Mouse (Mus musculus): ENCODE data around the gene Zfp651. TPM values are rescaled to one million over a fixed set of nuclear protein-coding genes. Genes with fewer than 3 reads are reported as not detected.

Zfp651 gene
- polyA plus RNA-seq, 1 experiment = 16.0 TPM

DNA sequence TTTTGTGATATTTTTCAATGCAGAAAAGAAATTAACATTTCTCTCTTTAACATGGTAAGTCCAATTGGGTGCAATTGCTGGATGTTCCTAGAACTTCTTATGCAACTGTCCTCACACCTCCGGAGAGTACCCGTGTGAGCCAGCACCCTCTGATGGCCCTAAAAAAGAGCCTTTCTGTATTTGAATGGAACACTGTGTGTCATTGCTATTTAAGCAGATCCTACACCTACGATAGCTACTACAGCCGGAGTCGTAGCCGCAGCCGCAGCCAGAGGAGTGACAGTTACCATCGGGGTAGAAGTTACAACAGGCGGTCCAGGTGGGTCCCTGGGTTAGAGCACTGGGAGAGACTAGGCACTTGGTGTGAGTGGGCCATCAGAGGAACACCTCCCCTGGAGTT, 6.4 kb upstream of the Zfp651 start:
- H3K4me3 ChIP-seq (ENCODE audit: insufficient read depth, poor library complexity, severe bottlenecking) = no peak overlapping the region
- H3K79me2 ChIP-seq (ENCODE audit: control insufficient read depth, insufficient read depth) = no peaks in the 10 kb centered on the region
- peaks cover 82% of the 10 kb centered on the region for H3K36me3 ChIP-seq (ENCODE audit: control insufficient read depth, insufficient read depth)
- no peaks in the 10 kb centered on the region for H3K27me3 ChIP-seq (ENCODE audit: control insufficient read depth, insufficient read depth, insufficient read length)
- TF ChIP-seq CTCF (IDR thresholded peaks at IDR 0.05; ENCODE audit: control insufficient read depth, insufficient read depth, insufficient read length) (no peak), MYOD1 (IDR thresholded peaks at IDR 0.05; ENCODE audit: control insufficient read depth, insufficient read length, low read depth) (no peak), USF1 (IDR thresholded peaks at IDR 0.05; ENCODE audit: low read depth) (no peak), MAX (IDR thresholded peaks at IDR 0.05) (no peak), MYOG (IDR thresholded peaks at IDR 0.05; ENCODE audit: control insufficient read depth, extremely low read depth, insufficient read length) (no peak), FOSL1 (IDR thresholded peaks at IDR 0.05; ENCODE audit: insufficient read depth, low read length, poor library complexity, severe bottlenecking) (no peak), CEBPB (IDR thresholded peaks at IDR 0.05; ENCODE audit: low read depth) (no peak)
- H3K79me3 ChIP-seq (ENCODE audit: low read depth) = no peaks in the 10 kb centered on the region
- no peak overlapping the region for H3ac ChIP-seq (ENCODE audit: control insufficient read depth, insufficient read length, low read depth)

DNA sequence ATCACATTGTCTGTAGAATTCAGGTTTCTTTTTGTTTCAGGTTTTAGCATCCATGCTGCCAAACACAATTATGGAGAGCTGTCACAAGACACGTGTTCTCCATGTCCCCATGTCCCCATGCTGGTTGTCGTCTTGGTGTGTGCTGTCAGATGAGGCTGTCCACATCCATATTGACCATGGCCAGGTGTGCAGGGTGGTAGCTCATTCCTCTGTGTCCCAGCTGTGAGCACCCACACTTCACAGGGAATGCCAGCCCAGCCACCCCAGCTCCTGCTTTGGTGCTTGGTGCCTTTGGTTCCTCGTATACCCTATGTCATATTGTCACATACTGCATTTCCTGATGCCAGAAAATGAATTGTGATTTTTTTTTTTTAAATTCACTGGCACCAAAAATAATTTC, 4.5 kb upstream of the Zfp651 start:
- TF ChIP-seq USF1 (IDR thresholded peaks at IDR 0.05; ENCODE audit: low read depth) (no peak), MYOG (IDR thresholded peaks at IDR 0.05; ENCODE audit: control insufficient read depth, extremely low read depth, insufficient read length) (no peak), MAX (IDR thresholded peaks at IDR 0.05) (no peak), CEBPB (IDR thresholded peaks at IDR 0.05; ENCODE audit: low read depth) (no peak), CTCF (IDR thresholded peaks at IDR 0.05; ENCODE audit: control insufficient read depth, insufficient read depth, insufficient read length) (no peak), FOSL1 (IDR thresholded peaks at IDR 0.05; ENCODE audit: insufficient read depth, low read length, poor library complexity, severe bottlenecking) (no peak), MYOD1 (IDR thresholded peaks at IDR 0.05; ENCODE audit: control insufficient read depth, insufficient read length, low read depth) (no peak)
- H3K36me3 ChIP-seq (ENCODE audit: control insufficient read depth, insufficient read depth) = peaks cover 63% of the 10 kb centered on the region
- no peaks in the 10 kb centered on the region for H3K79me3 ChIP-seq (ENCODE audit: low read depth)
- no peak overlapping the region for H3K4me3 ChIP-seq (ENCODE audit: insufficient read depth, poor library complexity, severe bottlenecking)
- no peaks in the 10 kb centered on the region for H3K27me3 ChIP-seq (ENCODE audit: control insufficient read depth, insufficient read depth, insufficient read length)
- H3ac ChIP-seq (ENCODE audit: control insufficient read depth, insufficient read length, low read depth) = no peak overlapping the region
- no peaks in the 10 kb centered on the region for H3K79me2 ChIP-seq (ENCODE audit: control insufficient read depth, insufficient read depth)

GRCm38 (mm10) chr9:121756785-121757184, 2.3 kb upstream of the Zfp651 start:
- Histone ChIP-seq H3K79me2 (ENCODE audit: control insufficient read depth, insufficient read depth) (no peaks in the 10 kb centered on the region), H3K27me3 (ENCODE audit: control insufficient read depth, insufficient read depth, insufficient read length) (no peaks in the 10 kb centered on the region), H3K36me3 (ENCODE audit: control insufficient read depth, insufficient read depth) (peaks cover 42% of the 10 kb centered on the region), H3ac (ENCODE audit: control insufficient read depth, insufficient read length, low read depth) (no peak overlapping the region), H3K4me3 (ENCODE audit: insufficient read depth, poor library complexity, severe bottlenecking) (no peak overlapping the region), H3K79me3 (ENCODE audit: low read depth) (no peaks in the 10 kb centered on the region)
- TF ChIP-seq CEBPB (IDR thresholded peaks at IDR 0.05; ENCODE audit: low read depth) = no peak
- TF ChIP-seq MAX (IDR thresholded peaks at IDR 0.05) = no peak
- no peak for TF ChIP-seq USF1 (IDR thresholded peaks at IDR 0.05; ENCODE audit: low read depth)
- no peak for TF ChIP-seq MYOD1 (IDR thresholded peaks at IDR 0.05; ENCODE audit: control insufficient read depth, insufficient read length, low read depth)
- no peak for TF ChIP-seq MYOG (IDR thresholded peaks at IDR 0.05; ENCODE audit: control insufficient read depth, extremely low read depth, insufficient read length)
- no peak for TF ChIP-seq CTCF (IDR thresholded peaks at IDR 0.05; ENCODE audit: control insufficient read depth, insufficient read depth, insufficient read length)
- TF ChIP-seq FOSL1 (IDR thresholded peaks at IDR 0.05; ENCODE audit: insufficient read depth, low read length, poor library complexity, severe bottlenecking) = no peak

DNA sequence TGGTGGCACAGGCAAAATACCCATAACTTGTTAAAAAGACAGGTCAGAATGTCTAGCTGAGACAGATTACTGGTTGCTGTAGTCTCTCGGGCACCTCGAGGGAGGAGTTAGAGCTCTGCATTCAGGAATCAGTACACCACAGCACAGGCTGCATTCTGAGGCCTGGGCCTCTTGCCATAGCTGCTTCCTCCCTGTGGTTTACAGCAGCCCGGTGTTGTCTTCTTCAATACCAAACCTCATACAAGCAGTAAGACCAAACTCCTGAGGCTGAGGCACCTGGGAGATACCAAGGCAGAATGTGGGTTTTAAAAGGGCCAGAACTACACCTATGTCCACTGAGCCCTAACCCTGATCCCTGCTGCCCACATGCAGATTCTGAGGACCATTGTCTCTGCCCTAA, 1.7 kb upstream of the Zfp651 start:
- Histone ChIP-seq H3K27me3 (ENCODE audit: control insufficient read depth, insufficient read depth, insufficient read length) (no peaks in the 10 kb centered on the region), H3K36me3 (ENCODE audit: control insufficient read depth, insufficient read depth) (peaks cover 35% of the 10 kb centered on the region), H3K4me3 (ENCODE audit: insufficient read depth, poor library complexity, severe bottlenecking) (no peak overlapping the region), H3ac (ENCODE audit: control insufficient read depth, insufficient read length, low read depth) (no peak overlapping the region), H3K79me2 (ENCODE audit: control insufficient read depth, insufficient read depth) (no peaks in the 10 kb centered on the region), H3K79me3 (ENCODE audit: low read depth) (no peaks in the 10 kb centered on the region)
- TF ChIP-seq CTCF (IDR thresholded peaks at IDR 0.05; ENCODE audit: control insufficient read depth, insufficient read depth, insufficient read length) (no peak), MYOG (IDR thresholded peaks at IDR 0.05; ENCODE audit: control insufficient read depth, extremely low read depth, insufficient read length) (no peak), USF1 (IDR thresholded peaks at IDR 0.05; ENCODE audit: low read depth) (no peak), FOSL1 (IDR thresholded peaks at IDR 0.05; ENCODE audit: insufficient read depth, low read length, poor library complexity, severe bottlenecking) (no peak), CEBPB (IDR thresholded peaks at IDR 0.05; ENCODE audit: low read depth) (no peak), MYOD1 (IDR thresholded peaks at IDR 0.05; ENCODE audit: control insufficient read depth, insufficient read length, low read depth) (no peak), MAX (IDR thresholded peaks at IDR 0.05) (no peak)

GRCm38 (mm10) chr9:121757835-121758814, 1.0 kb upstream of the Zfp651 start:
- no peaks in the 10 kb centered on the region for H3K27me3 ChIP-seq (ENCODE audit: control insufficient read depth, insufficient read depth, insufficient read length)
- TF ChIP-seq FOSL1 (IDR thresholded peaks at IDR 0.05; ENCODE audit: insufficient read depth, low read length, poor library complexity, severe bottlenecking) (no peak), MYOG (IDR thresholded peaks at IDR 0.05; ENCODE audit: control insufficient read depth, extremely low read depth, insufficient read length) (no peak), USF1 (IDR thresholded peaks at IDR 0.05; ENCODE audit: low read depth) (no peak), MAX (IDR thresholded peaks at IDR 0.05) (no peak), CTCF (IDR thresholded peaks at IDR 0.05; ENCODE audit: control insufficient read depth, insufficient read depth, insufficient read length) (no peak), CEBPB (IDR thresholded peaks at IDR 0.05; ENCODE audit: low read depth) (no peak), MYOD1 (IDR thresholded peaks at IDR 0.05; ENCODE audit: control insufficient read depth, insufficient read length, low read depth) (no peak)
- H3K79me2 ChIP-seq (ENCODE audit: control insufficient read depth, insufficient read depth) = no peaks in the 10 kb centered on the region
- H3K4me3 ChIP-seq (ENCODE audit: insufficient read depth, poor library complexity, severe bottlenecking) = no peak overlapping the region
- no peak overlapping the region for H3ac ChIP-seq (ENCODE audit: control insufficient read depth, insufficient read length, low read depth)
- peaks cover 28% of the 10 kb centered on the region for H3K36me3 ChIP-seq (ENCODE audit: control insufficient read depth, insufficient read depth)
- no peaks in the 10 kb centered on the region for H3K79me3 ChIP-seq (ENCODE audit: low read depth)
